Mouse (Mus musculus) hindbrain, embryonic 16.5 days (tissue): ENCODE results near the gene Mmp15. TPM values are rescaled to one million over a fixed set of nuclear protein-coding genes. Genes with fewer than 3 reads are reported as not detected.

Experiments used
- ATAC-seq: fragments of 200-750 bp; cut with Nextera tagmentation; 2 replicates; pipeline ENCODE4 v1.8.0; 2017; ENCODE audit warnings: moderate TSS enrichment, moderate library complexity
- H3K27ac ChIP-seq: fragments of 300-500 bp; sonication (generic); 2 replicates; pipeline ENCODE4 v1.5.1; 2014; ENCODE audit warnings: low read depth, mild to moderate bottlenecking, control low read depth, low read length, moderate library complexity
- H3K27me3 ChIP-seq: fragments of 300-500 bp; sonication (generic); replicated peaks from 2 replicates; pipeline ENCODE4 v1.6.1; 2014; ENCODE audit warnings: low read length; ENCODE audit not compliant: control insufficient read depth, insufficient read depth
- H3K36me3 ChIP-seq: fragments of 300-500 bp; sonication (generic); 2 replicates; pipeline ENCODE4 v1.6.1; 2014; ENCODE audit warnings: mild to moderate bottlenecking, low read length, moderate library complexity, mixed read lengths; ENCODE audit not compliant: control insufficient read depth, insufficient read depth
- H3K4me1 ChIP-seq: fragments of 300-500 bp; sonication (generic); 2 replicates; pipeline ENCODE4 v1.6.1; 2014; ENCODE audit warnings: low read depth, low read length; ENCODE audit not compliant: control insufficient read depth, insufficient read depth
- H3K4me2 ChIP-seq: fragments of 300-500 bp; sonication (generic); 2 replicates; pipeline ENCODE4 v1.6.1; 2014; ENCODE audit warnings: mild to moderate bottlenecking, low read length, control low read depth, moderate library complexity
- H3K4me3 ChIP-seq: fragments of 300-500 bp; sonication (generic); 2 replicates; pipeline ENCODE4 v1.5.1; 2014; ENCODE audit warnings: mild to moderate bottlenecking, low read length, control low read depth, moderate library complexity
- H3K9ac ChIP-seq: fragments of 300-500 bp; sonication (generic); 2 replicates; pipeline ENCODE4 v1.6.1; 2014; ENCODE audit warnings: low read depth, mild to moderate bottlenecking, control low read depth, low read length, moderate library complexity
- H3K9me3 ChIP-seq: fragments of 300-500 bp; sonication (generic); 2 replicates; pipeline ENCODE4 v1.6.1; 2014; ENCODE audit warnings: mild to moderate bottlenecking, low read length, moderate library complexity; ENCODE audit not compliant: control insufficient read depth
- WGBS: fragments of 180-500 bp; shearing (Covaris S2); extraction: QIAGEN DNeasy Blood & Tissue Kit; methylation state at CpG from one replicate; pipeline ENCODE4 v1.1.7; 2014; 5-methylcytosine and 5-hydroxymethylcytosine counted together
- polyA plus RNA-seq: library from polyadenylated mRNA; unstranded; fragments of >200 nt; fragmentation: Nextera tagmentation; extraction: Ambion mirVana; gene quantifications from 2 replicates; pipeline ENCODE4 v1.2.1, GENCODE M21; 2015

Mmp15 gene
- polyA plus RNA-seq, 1 experiment from 2014 or later = 15.7 TPM

DNA sequence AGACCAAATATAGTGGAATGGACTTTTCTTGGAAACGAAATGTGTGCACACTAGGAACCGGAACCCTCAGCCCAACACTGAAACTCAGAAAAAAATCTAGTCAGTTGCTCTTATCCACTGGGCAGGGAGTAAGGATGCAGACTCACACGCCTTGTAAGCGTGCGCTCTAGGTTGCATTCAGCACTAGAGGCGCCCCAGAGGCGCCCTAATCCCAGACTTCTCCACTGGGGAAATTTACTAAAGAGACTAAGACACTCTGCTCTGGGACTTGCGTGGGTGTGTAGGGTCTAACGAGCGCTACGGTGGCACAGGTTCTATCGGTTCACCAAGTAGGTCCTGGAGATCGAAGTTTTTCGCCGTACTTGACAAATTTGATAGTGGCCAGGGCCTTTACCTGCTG lies 607 bp upstream of the Mmp15 start:
- no peaks in the 10 kb centered on the region for H3K27me3 ChIP-seq
- peak overlapping the region; percentile 93 for H3K4me2 ChIP-seq
- H3K36me3 ChIP-seq = no peaks in the 10 kb centered on the region
- no peak overlapping the region for H3K27ac ChIP-seq
- H3K9me3 ChIP-seq = no peaks in the 10 kb centered on the region
- H3K9ac ChIP-seq = 0 out of 2 replicates have a peak overlapping the region, but pooled peaks have one; percentile 86
- WGBS = 2% methylated on average over 15 of the region's 15 CpGs
- H3K4me3 ChIP-seq = peak overlapping the region; percentile 82
- peaks cover 42% of the 10 kb centered on the region for H3K4me1 ChIP-seq
- ATAC-seq = no peak

DNA sequence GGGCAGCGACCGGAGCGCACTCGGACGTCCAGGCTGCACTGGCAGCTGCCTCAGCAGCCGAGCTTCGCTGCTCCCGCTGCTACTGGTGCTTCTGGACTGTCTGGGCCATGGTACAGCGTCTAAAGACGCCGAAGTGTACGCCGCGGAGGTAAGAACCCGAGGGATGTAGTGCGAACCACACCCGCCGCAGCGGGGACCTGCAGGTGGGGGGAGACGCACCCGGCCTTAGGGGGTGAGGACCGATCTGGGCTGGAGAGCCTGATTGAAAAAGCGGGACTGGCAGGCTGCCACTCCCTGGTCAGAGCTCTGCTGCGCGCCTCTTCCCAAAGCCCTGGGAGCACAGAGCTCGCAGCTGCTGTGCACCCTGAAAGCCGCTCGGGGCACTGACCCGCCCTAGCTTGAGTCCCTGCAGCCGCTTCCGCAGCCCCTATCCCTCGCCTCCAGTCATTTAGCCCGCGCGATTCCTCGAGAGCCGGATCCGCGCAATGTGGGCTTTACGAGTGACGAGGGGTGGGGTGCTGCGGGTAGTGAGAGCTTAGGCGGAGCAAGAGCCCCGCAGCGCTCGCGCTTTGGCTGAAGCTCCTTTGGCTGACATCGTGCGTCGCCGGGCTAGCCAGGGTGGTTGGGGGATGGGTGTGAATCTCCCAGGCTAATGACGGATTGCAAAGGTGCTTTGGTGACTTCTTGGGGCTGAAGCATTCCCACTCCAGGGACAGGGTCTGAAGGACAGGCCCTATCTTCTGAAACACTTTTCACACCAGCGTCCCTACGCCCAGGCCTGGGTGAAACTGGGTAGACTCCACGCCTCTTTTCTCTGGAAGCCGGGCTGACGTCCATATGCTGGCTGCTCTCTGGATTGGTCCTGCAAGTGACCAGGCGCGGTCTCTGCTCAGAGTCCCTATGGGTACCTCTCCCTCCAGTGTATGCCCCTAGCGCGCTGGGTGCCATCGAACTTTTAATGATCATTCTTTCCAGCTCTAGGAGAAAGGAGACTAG lies 1.1 kb downstream of the Mmp15 start:
- peak; percentile 29 for ATAC-seq
- Histone ChIP-seq H3K4me3 (peak overlapping the region; percentile 82), H3K27me3 (no peaks in the 10 kb centered on the region), H3K9ac (peak overlapping the region; percentile 86), H3K9me3 (no peaks in the 10 kb centered on the region), H3K36me3 (no peaks in the 10 kb centered on the region), H3K27ac (peak overlapping the region; percentile 87), H3K4me1 (peaks cover 36% of the 10 kb centered on the region), H3K4me2 (peak overlapping the region; percentile 93)
- 1% methylated on average over 61 of the region's 62 CpGs for WGBS

GRCm38 (mm10) chr8:95354606-95355005 lies 2.5 kb downstream of the Mmp15 start:
- no peak for ATAC-seq
- Histone ChIP-seq H3K4me2 (peak overlapping the region; percentile 93; the same call in 1 of the 2 replicates), H3K4me1 (peaks cover 36% of the 10 kb centered on the region), H3K27me3 (no peaks in the 10 kb centered on the region), H3K27ac (no peak overlapping the region), H3K4me3 (no peak overlapping the region), H3K9ac (no peak overlapping the region), H3K9me3 (no peaks in the 10 kb centered on the region), H3K36me3 (no peaks in the 10 kb centered on the region)
- WGBS = 64% methylated on average over 2 of the region's 2 CpGs

GRCm38 (mm10) chr8:95358550-95359411 lies 6.7 kb downstream of the Mmp15 start:
- no peak overlapping the region for H3K4me2 ChIP-seq
- H3K4me1 ChIP-seq = peaks cover 36% of the 10 kb centered on the region
- no peak overlapping the region for H3K27ac ChIP-seq
- no peaks in the 10 kb centered on the region for H3K36me3 ChIP-seq
- 0 out of 2 replicates have a peak, but pooled peaks have one; percentile 23 for ATAC-seq
- H3K9me3 ChIP-seq = no peaks in the 10 kb centered on the region
- H3K4me3 ChIP-seq = no peak overlapping the region
- H3K27me3 ChIP-seq = no peaks in the 10 kb centered on the region
- peak overlapping the region; percentile 9; the same call in 1 of the 2 replicates for H3K9ac ChIP-seq
- 52% methylated on average over 6 of the region's 8 CpGs for WGBS

- Histone ChIP-seq H3K36me3 (no peaks in the 10 kb centered on the region), H3K27me3 (no peaks in the 10 kb centered on the region), H3K4me1 (peaks cover 28% of the 10 kb centered on the region), H3K4me2 (no peak overlapping the region), H3K4me3 (no peak overlapping the region), H3K27ac (no peak overlapping the region), H3K9me3 (no peaks in the 10 kb centered on the region), H3K9ac (no peak overlapping the region)
- WGBS = 48% methylated on average over 7 of the region's 7 CpGs
- no peak for ATAC-seq
These were observed 8.3 kb downstream of the Mmp15 start for GRCm38 (mm10) chr8:95360181-95361015.

DNA sequence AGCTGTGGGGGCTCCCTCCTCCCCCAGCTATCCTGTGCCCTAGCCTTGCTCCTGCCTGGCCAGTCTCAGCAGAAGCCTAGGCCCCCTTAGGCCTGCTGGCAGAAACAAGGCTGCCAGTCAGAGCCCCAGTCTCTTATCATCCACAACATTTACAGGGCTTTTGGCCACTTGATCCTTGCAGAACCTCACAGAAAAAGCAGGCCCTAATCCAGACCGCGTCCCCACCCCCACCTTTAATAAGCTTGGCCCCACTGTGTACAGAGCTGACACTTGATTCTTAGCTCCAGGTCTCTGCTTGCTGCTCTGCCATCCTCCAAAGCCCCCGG lies 8.9 kb downstream of the Mmp15 start:
- no peak overlapping the region for H3K4me2 ChIP-seq
- peaks cover 27% of the 10 kb centered on the region for H3K4me1 ChIP-seq
- no peaks in the 10 kb centered on the region for H3K36me3 ChIP-seq
- H3K27me3 ChIP-seq = no peaks in the 10 kb centered on the region
- no peak overlapping the region for H3K4me3 ChIP-seq
- H3K9ac ChIP-seq = no peak overlapping the region
- H3K9me3 ChIP-seq = no peaks in the 10 kb centered on the region
- WGBS = 90% methylated on average over 3 of the region's 3 CpGs
- no peak for ATAC-seq
- no peak overlapping the region for H3K27ac ChIP-seq

- Histone ChIP-seq H3K9ac (no peak overlapping the region), H3K4me3 (no peak overlapping the region), H3K27ac (no peak overlapping the region), H3K27me3 (no peaks in the 10 kb centered on the region), H3K9me3 (no peaks in the 10 kb centered on the region), H3K4me1 (peaks cover 22% of the 10 kb centered on the region), H3K4me2 (no peak overlapping the region), H3K36me3 (no peaks in the 10 kb centered on the region)
- ATAC-seq = no peak
- WGBS = 70% methylated on average over 6 of the region's 6 CpGs
These were observed 10.2 kb downstream of the Mmp15 start for GRCm38 (mm10) chr8:95362272-95362671.

GRCm38 (mm10) chr8:95363849-95364248 lies 11.8 kb downstream of the Mmp15 start:
- peaks cover 18% of the 10 kb centered on the region for H3K4me1 ChIP-seq
- no peak overlapping the region for H3K9ac ChIP-seq
- no peak for ATAC-seq
- H3K36me3 ChIP-seq = peaks cover 7% of the 10 kb centered on the region; the same call in 1 of the 2 replicates
- no peak overlapping the region for H3K27ac ChIP-seq
- no peak overlapping the region for H3K4me2 ChIP-seq
- no peaks in the 10 kb centered on the region for H3K27me3 ChIP-seq
- 98% methylated on average over 2 of the region's 2 CpGs for WGBS
- H3K4me3 ChIP-seq = no peak overlapping the region
- H3K9me3 ChIP-seq = no peaks in the 10 kb centered on the region
